Mouse (Mus musculus): Measurements from ENCODE around the gene Nfia. TPM values are rescaled to one million over a fixed set of nuclear protein-coding genes. Genes with fewer than 3 reads are reported as not detected.

The Nfia gene
- polyA plus RNA-seq, 1 experiment from 2014 or later = 26.6 TPM

DNA sequence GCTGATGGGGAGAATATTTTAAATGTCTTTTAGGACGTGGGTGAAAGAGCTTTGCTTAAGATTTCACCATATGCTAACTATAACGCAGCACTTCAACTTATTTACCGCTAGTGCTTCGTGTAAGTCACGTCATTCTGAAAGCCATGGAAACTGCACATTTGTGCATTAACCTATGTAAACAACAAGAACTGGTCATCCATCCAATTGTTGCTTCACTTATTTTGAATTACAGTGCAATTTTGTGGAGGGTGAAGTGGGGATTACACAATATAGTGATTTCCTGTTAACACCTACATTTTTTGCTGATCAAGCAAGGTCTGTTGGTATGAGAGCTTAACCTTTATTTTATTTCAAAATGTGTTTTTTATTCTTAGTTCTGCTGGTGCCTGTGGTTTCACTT, 113.0 kb downstream of the Nfia start:
- no peaks in the 10 kb centered on the region for H3K36me3 ChIP-seq (ENCODE audit: control insufficient read depth, insufficient read depth, low read length)
- H3K9me3 ChIP-seq (replicated peaks; ENCODE audit: control insufficient read depth, low read length, poor library complexity, severe bottlenecking) = no peaks in the 10 kb centered on the region
- H3K4me3 ChIP-seq (ENCODE audit: low read depth, low read length) = no peak overlapping the region
- no peaks in the 10 kb centered on the region for H3K4me1 ChIP-seq (ENCODE audit: control insufficient read depth, insufficient read depth, low read length)
- WGBS = 85% methylated on average over 5 of the region's 5 CpGs
- no peak for ATAC-seq
- H3K9ac ChIP-seq (ENCODE audit: low read depth, low read length) = no peak overlapping the region
- H3K27ac ChIP-seq (ENCODE audit: low read length) = no peak overlapping the region
- no peaks in the 10 kb centered on the region for H3K27me3 ChIP-seq (ENCODE audit: control insufficient read depth, insufficient read depth, low read depth, low read length)
- H3K4me2 ChIP-seq (ENCODE audit: low read length) = no peak overlapping the region

DNA sequence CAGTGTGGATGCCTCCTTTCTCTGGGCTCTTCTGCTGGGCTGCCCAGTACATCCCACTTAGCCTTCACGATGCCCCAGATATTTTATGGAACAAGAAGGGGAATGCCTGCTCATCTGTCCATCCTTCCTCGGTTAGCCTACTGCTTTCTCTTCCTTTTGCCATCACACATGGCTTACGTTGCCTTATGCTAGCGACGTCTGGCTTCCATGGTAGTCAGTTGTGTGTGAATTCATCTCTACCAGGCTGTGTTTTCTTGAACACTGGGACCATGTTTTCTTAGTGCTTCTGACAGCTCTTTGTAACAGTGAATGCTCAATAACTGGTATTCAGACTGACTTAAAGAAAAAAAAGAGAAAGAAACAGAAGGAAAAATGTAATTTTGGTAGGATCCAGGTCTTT, 113.7 kb downstream of the Nfia start:
- Histone ChIP-seq H3K36me3 (ENCODE audit: control insufficient read depth, insufficient read depth, low read length) (no peaks in the 10 kb centered on the region), H3K4me3 (ENCODE audit: low read depth, low read length) (no peak overlapping the region), H3K9ac (ENCODE audit: low read depth, low read length) (no peak overlapping the region), H3K27ac (ENCODE audit: low read length) (no peak overlapping the region), H3K4me1 (ENCODE audit: control insufficient read depth, insufficient read depth, low read length) (no peaks in the 10 kb centered on the region), H3K4me2 (ENCODE audit: low read length) (no peak overlapping the region), H3K27me3 (ENCODE audit: control insufficient read depth, insufficient read depth, low read depth, low read length) (no peaks in the 10 kb centered on the region), H3K9me3 (replicated peaks; ENCODE audit: control insufficient read depth, low read length, poor library complexity, severe bottlenecking) (no peaks in the 10 kb centered on the region)
- no peak for ATAC-seq
- WGBS = 92% methylated on average over 5 of the region's 5 CpGs

DNA sequence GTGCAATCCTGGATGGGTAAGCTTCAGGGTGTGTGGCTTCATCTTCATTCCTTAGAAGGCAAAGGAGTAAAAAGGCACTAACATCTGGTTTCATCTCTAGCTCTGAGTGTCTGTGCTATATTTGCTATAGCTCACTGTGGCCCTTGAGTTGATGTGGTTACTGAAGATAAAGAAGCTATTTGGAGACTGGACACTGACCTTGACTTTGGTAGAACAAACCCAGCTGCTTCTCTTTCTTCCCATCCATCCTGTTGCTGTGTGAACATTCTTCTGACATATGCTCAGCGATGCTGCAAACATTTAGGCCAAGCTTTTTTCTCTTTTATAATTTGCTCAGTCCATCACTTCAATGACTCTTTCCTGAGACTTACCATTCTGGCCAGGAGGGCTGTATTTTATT, 114.7 kb downstream of the Nfia start:
- 94% methylated on average over 1 of the region's 1 CpGs for WGBS
- no peak overlapping the region for H3K27ac ChIP-seq (ENCODE audit: low read length)
- no peaks in the 10 kb centered on the region for H3K9me3 ChIP-seq (replicated peaks; ENCODE audit: control insufficient read depth, low read length, poor library complexity, severe bottlenecking)
- no peaks in the 10 kb centered on the region for H3K4me1 ChIP-seq (ENCODE audit: control insufficient read depth, insufficient read depth, low read length)
- H3K27me3 ChIP-seq (ENCODE audit: control insufficient read depth, insufficient read depth, low read depth, low read length) = no peaks in the 10 kb centered on the region
- H3K4me2 ChIP-seq (ENCODE audit: low read length) = no peak overlapping the region
- no peaks in the 10 kb centered on the region for H3K36me3 ChIP-seq (ENCODE audit: control insufficient read depth, insufficient read depth, low read length)
- no peak overlapping the region for H3K9ac ChIP-seq (ENCODE audit: low read depth, low read length)
- no peak overlapping the region for H3K4me3 ChIP-seq (ENCODE audit: low read depth, low read length)
- no peak for ATAC-seq

DNA sequence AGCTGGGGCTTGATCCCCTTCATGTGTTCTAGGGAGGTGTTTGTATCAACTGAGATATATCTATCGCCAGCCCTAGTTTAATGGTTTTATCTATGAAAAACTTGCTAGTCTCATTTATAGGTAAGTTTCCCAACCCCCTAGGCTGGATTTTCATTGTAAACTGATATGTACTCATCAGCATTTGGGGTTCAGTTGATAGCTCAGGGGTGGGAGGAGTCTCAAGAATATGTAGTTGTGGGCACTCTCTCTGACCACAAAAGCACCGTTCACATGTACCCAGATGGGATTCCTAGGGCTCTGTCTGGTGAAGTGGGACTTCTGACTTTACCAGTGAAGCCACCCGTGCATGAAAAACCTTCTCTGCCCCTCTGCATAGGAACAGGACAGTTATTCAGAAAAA, 118.5 kb downstream of the Nfia start:
- no peak overlapping the region for H3K27ac ChIP-seq (ENCODE audit: low read length)
- no peaks in the 10 kb centered on the region for H3K36me3 ChIP-seq (ENCODE audit: control insufficient read depth, insufficient read depth, low read length)
- no peaks in the 10 kb centered on the region for H3K9me3 ChIP-seq (replicated peaks; ENCODE audit: control insufficient read depth, low read length, poor library complexity, severe bottlenecking)
- H3K27me3 ChIP-seq (ENCODE audit: control insufficient read depth, insufficient read depth, low read depth, low read length) = no peaks in the 10 kb centered on the region
- H3K4me2 ChIP-seq (ENCODE audit: low read length) = no peak overlapping the region
- 79% methylated on average over 3 of the region's 3 CpGs for WGBS
- ATAC-seq = no peak
- no peak overlapping the region for H3K4me3 ChIP-seq (ENCODE audit: low read depth, low read length)
- H3K4me1 ChIP-seq (ENCODE audit: control insufficient read depth, insufficient read depth, low read length) = peaks cover 4% of the 10 kb centered on the region; the same call in 1 of the 2 replicates
- H3K9ac ChIP-seq (ENCODE audit: low read depth, low read length) = no peak overlapping the region

DNA sequence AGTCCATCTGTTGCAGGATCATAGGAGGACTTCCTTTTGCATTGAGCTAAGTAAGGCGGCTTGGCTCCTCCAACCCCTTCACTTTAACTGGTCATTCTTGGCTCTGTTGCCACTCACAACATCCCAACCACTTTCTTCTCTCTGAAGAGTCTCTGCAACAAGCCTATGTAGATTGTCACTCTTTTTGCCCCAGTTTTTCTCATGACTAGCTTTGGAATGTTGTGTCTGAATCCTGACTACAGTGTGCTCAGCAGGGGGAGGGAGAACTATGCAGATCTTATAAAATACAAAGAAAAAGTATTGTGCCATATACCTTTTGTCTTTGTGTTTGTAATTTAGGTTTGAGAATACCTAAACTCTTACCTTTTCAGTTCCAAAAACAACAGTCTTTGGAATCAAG, 119.1 kb downstream of the Nfia start:
- Histone ChIP-seq H3K27ac (ENCODE audit: low read length) (no peak overlapping the region), H3K36me3 (ENCODE audit: control insufficient read depth, insufficient read depth, low read length) (no peaks in the 10 kb centered on the region), H3K9ac (ENCODE audit: low read depth, low read length) (no peak overlapping the region), H3K9me3 (replicated peaks; ENCODE audit: control insufficient read depth, low read length, poor library complexity, severe bottlenecking) (no peaks in the 10 kb centered on the region), H3K4me2 (ENCODE audit: low read length) (no peak overlapping the region), H3K4me1 (ENCODE audit: control insufficient read depth, insufficient read depth, low read length) (peaks cover 4% of the 10 kb centered on the region; the same call in 1 of the 2 replicates), H3K4me3 (ENCODE audit: low read depth, low read length) (no peak overlapping the region), H3K27me3 (ENCODE audit: control insufficient read depth, insufficient read depth, low read depth, low read length) (no peaks in the 10 kb centered on the region)
- ATAC-seq = no peak
- WGBS = 74% methylated on average over 1 of the region's 1 CpGs

DNA sequence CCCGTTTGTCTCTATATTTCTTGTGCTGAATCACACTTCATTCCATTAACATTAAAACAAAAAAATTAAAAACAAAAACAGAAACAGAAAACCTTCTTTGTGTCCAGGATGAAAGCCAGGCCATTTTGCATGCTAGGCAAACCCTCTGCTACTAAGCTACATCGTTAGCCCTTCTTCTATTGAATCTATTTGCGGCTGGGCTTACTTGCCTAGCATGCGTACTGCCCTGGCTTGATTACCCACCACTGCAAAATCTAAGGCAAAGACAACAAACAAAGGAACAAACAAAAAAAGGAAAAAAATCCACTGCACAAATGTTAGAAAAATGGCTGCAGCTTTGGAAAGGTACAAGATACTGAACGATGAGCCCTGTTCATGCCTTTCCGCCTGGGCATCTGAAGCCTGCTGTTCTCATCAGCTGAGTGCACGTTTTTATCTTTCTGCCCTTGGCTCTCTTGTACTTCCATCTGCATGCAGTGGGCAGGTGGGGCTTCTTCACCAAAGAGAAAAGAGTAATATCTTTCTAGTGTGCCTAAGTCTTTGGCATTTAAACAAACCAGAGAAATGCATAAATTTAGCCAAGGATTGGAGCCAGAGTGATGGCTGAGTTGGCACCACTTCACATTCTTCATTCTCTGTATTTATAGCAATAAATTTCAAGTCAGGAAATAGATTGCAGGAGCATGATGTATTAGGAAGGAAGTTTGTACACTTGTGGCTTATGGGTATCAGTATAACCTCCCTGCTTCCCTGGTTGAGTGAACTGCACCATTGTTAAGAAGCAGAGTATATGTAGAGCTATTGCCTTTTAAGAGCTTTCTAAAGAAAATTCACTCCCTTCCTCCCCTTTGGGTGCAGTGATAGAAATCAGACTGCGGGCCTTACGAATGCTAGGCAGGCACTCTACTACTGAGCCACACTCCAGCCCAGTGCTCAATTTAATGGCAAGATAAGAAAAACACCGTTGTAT, 121.7 kb downstream of the Nfia start:
- Histone ChIP-seq H3K27ac (ENCODE audit: low read length) (peak overlapping the region; percentile 14), H3K4me3 (ENCODE audit: low read depth, low read length) (no peak overlapping the region), H3K36me3 (ENCODE audit: control insufficient read depth, insufficient read depth, low read length) (no peaks in the 10 kb centered on the region), H3K4me1 (ENCODE audit: control insufficient read depth, insufficient read depth, low read length) (peaks cover 4% of the 10 kb centered on the region; the same call in 1 of the 2 replicates), H3K9ac (ENCODE audit: low read depth, low read length) (no peak overlapping the region), H3K9me3 (replicated peaks; ENCODE audit: control insufficient read depth, low read length, poor library complexity, severe bottlenecking) (no peaks in the 10 kb centered on the region), H3K27me3 (ENCODE audit: control insufficient read depth, insufficient read depth, low read depth, low read length) (no peaks in the 10 kb centered on the region), H3K4me2 (ENCODE audit: low read length) (no peak overlapping the region)
- no peak for ATAC-seq
- 66% methylated on average over 10 of the region's 10 CpGs for WGBS

DNA sequence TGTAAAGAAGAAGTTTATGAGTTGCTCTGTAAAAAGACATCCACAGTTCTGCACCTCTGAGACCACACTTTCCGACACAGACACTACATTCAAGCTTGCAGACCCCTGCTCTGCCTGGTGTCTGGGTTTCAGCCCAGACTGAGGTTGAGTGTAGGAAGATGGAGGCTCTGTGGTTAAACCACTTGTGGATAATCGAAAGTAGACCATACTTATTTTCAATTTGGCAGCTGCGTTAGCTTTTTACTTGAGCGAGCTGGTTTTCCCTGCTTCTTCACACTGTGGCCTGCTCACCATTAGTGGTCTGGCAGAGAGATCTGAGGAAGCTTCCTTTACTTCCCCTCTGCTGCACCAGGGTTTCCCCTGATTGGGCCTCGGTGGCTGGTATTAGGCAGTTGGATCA, 123.4 kb downstream of the Nfia start:
- Histone ChIP-seq H3K27me3 (ENCODE audit: control insufficient read depth, insufficient read depth, low read depth, low read length) (no peaks in the 10 kb centered on the region), H3K27ac (ENCODE audit: low read length) (no peak overlapping the region), H3K36me3 (ENCODE audit: control insufficient read depth, insufficient read depth, low read length) (no peaks in the 10 kb centered on the region), H3K9ac (ENCODE audit: low read depth, low read length) (no peak overlapping the region), H3K4me1 (ENCODE audit: control insufficient read depth, insufficient read depth, low read length) (peaks cover 4% of the 10 kb centered on the region; the same call in 1 of the 2 replicates), H3K9me3 (replicated peaks; ENCODE audit: control insufficient read depth, low read length, poor library complexity, severe bottlenecking) (no peaks in the 10 kb centered on the region), H3K4me3 (ENCODE audit: low read depth, low read length) (no peak overlapping the region), H3K4me2 (ENCODE audit: low read length) (no peak overlapping the region)
- no peak for ATAC-seq
- WGBS = 90% methylated on average over 5 of the region's 5 CpGs

DNA sequence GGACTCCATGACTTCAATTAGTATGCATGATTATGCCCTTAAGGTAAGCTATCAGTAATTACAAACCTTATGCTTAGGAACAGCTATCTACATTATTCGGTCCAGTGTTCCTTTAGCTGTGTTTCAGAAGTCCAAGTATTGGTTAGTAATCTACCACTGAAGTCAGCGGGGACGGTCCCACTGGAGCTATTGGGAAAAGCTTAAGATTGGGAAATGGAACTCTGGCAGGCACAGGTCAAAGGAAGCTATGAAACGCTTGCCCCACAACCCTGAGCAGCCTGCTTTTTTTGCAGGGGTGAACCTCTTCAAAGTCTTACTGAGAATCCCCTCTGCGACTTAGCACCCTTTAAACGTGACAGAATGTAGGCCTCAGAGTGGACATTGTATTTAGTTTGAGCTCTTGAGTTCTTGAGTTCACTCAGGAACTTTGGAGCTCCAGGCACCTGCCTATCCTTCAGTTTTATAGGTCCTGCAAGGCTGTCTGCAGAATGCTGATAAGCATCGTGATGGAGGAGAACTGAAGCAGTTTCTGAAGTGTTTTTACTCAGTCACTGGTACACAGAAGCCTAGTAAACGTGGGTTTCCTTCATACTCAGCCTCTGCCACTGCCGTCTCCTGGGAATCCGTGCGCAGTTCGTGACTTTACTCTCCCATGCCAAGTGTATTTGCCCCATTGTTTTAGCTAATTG, 127.9 kb downstream of the Nfia start:
- Histone ChIP-seq H3K27ac (ENCODE audit: low read length) (no peak overlapping the region), H3K9ac (ENCODE audit: low read depth, low read length) (no peak overlapping the region), H3K4me3 (ENCODE audit: low read depth, low read length) (no peak overlapping the region), H3K36me3 (ENCODE audit: control insufficient read depth, insufficient read depth, low read length) (no peaks in the 10 kb centered on the region), H3K4me2 (ENCODE audit: low read length) (no peak overlapping the region), H3K9me3 (replicated peaks; ENCODE audit: control insufficient read depth, low read length, poor library complexity, severe bottlenecking) (no peaks in the 10 kb centered on the region), H3K4me1 (ENCODE audit: control insufficient read depth, insufficient read depth, low read length) (no peaks in the 10 kb centered on the region), H3K27me3 (ENCODE audit: control insufficient read depth, insufficient read depth, low read depth, low read length) (no peaks in the 10 kb centered on the region)
- WGBS = 72% methylated on average over 12 of the region's 12 CpGs
- ATAC-seq = no peak

DNA sequence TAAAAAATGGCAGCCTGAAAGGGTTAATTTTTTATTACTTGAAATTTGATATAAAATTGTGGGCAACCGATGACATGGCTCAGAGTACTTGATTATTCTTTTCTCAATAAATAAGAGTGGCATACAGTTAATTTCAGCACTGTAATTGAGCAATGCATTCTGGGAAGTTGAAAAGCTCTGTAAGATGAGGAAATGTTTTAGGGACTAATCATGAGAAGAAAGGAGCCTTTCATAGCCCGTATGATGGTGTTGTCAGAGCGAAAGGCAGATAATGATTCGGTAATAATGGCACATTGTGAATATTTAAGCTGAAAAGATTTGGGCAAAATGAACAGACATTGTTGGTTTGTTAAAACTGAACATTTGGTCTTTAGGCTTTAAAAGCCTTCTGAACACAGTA, 133.3 kb downstream of the Nfia start:
- Histone ChIP-seq H3K9me3 (replicated peaks; ENCODE audit: control insufficient read depth, low read length, poor library complexity, severe bottlenecking) (no peaks in the 10 kb centered on the region), H3K27me3 (ENCODE audit: control insufficient read depth, insufficient read depth, low read depth, low read length) (no peaks in the 10 kb centered on the region), H3K36me3 (ENCODE audit: control insufficient read depth, insufficient read depth, low read length) (no peaks in the 10 kb centered on the region), H3K4me2 (ENCODE audit: low read length) (no peak overlapping the region), H3K27ac (ENCODE audit: low read length) (no peak overlapping the region), H3K4me1 (ENCODE audit: control insufficient read depth, insufficient read depth, low read length) (no peaks in the 10 kb centered on the region; the same call in 1 of the 2 replicates), H3K9ac (ENCODE audit: low read depth, low read length) (no peak overlapping the region), H3K4me3 (ENCODE audit: low read depth, low read length) (no peak overlapping the region)
- no peak for ATAC-seq
- WGBS = 58% methylated on average over 4 of the region's 4 CpGs

Measured in midbrain, embryonic 16.5 days (tissue).